Mouse (Mus musculus): ENCODE data around the gene Ccdc191.

Ccdc191 gene

DNA sequence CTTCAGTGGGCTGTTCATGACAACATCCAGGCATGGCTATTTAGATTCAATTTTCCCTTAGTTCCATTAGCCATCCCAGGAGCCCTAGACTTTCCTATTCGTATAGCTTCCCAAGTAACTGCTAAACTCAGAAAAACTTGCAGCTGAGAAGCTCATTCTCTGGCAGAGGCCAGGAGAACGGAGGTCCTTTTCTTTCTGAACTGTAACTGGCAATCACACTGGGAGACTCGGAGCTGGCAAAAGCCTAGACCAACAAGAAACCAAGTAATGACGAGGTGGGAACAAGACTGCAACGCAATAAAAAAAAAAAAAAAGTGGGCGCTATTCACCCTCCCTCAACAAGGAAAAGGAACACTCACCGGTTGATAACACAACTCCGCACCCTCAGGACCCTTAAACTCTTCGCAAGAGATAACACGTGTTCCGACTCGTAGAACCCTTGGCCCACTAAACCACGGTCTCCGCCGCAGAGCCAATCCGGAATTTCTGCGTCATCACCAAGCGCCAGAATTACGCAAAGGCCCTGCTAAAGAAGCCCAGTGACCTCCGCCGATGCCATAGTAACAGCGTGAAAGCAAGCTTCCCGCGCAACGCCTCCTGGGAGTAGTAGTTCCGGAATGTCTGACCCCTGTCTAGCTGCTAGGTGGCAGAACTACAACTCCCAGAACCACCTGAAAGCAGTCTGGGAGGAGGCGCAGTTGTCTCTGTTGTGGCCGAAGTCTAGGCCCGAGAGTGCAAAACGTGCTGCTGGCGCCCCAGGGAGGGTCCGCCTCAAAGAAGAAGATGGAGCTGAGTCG, at the start of gene Ccdc191:
Gene Ccdc191, plus strand, starts transcription at position 593 of the 797 bp plus-strand sequence.
- peak; percentile 99 for DNase-seq (ENCODE audit: low read depth)

DNA sequence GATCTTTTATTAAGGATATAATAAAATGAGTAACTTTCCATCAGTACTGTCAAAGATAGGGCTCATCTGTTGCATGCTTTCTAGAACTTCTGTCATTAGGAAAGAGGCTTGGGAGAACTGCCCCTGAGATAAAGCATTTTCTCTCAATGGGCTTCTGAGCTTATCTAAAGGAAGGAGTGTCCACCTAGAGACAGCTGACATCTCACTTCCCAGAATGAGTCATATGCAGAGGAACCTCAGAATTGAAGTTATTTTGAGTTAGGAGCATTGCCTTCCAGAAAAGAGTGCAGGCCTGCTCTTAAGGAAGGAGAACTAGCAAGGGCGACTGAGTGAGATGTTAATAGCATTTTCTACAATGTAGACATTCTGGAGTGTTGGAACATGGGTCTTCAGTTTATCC, 48.4 kb upstream of the Ccdc191 start:
- no peak for DNase-seq (ENCODE audit: low read depth)

DNA sequence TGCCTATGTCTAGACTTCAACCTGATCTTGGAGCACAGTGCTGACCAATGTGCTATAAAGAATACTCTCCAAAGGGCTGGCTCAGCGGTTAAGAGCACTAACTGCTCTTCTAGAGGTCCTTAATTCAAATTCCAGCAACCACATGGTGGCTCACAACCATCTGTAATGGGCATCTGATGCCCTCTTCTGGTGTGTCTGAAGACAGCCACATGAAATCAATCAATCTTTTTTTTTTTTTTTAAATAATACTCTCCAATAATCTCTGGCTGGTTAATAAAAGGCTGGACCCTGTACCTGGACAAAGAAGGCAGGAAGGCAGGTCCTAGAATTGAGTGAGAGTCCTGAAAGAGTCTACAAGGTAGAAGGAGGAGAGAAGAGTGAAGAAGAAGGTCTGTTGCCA, 39.8 kb upstream of the Ccdc191 start:
- DNase-seq (ENCODE audit: low read depth), result no peak

GRCm38 (mm10) chr16:43858941-43859476, 30.6 kb upstream of the Ccdc191 start:
- DNase-seq (ENCODE audit: low read depth), result no peak

DNA sequence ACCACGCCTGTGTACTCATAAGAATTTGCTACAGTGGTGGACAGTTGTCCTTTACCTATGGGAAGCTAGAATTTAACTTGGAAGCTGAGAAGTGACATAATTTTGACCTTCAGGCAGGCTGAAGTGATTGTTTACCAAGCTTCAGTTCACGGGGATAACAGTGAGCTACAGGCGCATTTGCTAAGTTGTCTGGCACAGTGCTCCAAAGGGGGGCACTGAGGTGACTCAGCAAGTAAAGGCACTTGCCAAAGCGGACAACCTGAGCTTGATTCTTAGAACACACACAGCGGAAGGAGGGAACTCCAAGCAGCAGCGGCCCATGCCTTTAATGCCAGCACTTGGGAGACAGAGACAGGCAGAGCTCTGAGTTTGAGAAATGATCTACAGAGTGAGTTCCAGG, 29.0 kb upstream of the Ccdc191 start:
- no peak for DNase-seq (ENCODE audit: low read depth)

DNA sequence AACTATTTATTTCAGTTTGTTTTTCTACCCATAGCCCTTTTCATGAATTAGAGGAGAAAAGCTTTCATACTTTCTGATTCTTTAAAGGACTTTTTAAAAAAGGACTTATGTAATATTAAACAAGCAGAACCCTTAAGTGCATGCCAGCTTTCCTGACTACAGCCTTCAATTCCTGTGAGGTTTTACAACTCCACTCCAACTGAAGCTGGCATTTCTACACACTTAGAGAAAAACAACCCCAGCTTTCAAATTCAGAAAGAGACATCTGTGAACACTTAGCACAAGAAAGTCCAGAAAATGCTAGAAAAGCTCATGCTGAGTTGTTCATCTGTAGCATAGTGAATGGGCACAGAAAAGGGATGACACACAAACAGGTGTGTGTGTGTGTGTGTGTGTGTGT, 19.8 kb upstream of the Ccdc191 start:
- no peak for DNase-seq (ENCODE audit: low read depth)

DNA sequence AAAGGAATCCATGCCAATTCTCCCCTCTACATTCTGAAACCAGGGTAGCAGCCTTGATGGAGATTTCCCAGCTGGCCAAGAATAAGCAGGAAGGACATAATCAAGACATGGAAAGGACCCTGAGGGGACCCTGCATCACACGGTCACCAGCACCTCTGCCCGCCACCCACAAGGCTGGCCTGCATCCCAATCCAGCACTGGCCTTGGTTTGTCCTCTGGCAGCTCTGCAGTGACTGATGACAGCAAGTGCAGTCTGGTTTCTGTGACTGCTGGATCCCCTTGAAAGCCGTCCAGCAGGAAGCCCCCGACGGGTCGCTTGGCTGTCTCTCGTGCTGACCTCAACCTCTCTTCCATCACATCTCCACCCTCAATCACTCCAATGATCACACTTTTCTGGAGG, 18.2 kb upstream of the Ccdc191 start:
- DNase-seq (ENCODE audit: low read depth), result no peak

- DNase-seq (ENCODE audit: low read depth), result no peak
Observed at GRCm38 (mm10) chr16:43879769-43880168, 9.8 kb upstream of the Ccdc191 start.

GRCm38 (mm10) chr16:43881636-43882035, 8.0 kb upstream of the Ccdc191 start:
- no peak for DNase-seq (ENCODE audit: low read depth)

GRCm38 (mm10) chr16:43882329-43882728, 7.3 kb upstream of the Ccdc191 start:
- no peak for DNase-seq (ENCODE audit: low read depth)

- no peak for DNase-seq (ENCODE audit: low read depth)
Observed at GRCm38 (mm10) chr16:43890005-43890336, 371 bp downstream of the Ccdc191 start.

- no peak for DNase-seq (ENCODE audit: low read depth)
Observed at GRCm38 (mm10) chr16:43890747-43891336, 1.2 kb downstream of the Ccdc191 start.

DNA sequence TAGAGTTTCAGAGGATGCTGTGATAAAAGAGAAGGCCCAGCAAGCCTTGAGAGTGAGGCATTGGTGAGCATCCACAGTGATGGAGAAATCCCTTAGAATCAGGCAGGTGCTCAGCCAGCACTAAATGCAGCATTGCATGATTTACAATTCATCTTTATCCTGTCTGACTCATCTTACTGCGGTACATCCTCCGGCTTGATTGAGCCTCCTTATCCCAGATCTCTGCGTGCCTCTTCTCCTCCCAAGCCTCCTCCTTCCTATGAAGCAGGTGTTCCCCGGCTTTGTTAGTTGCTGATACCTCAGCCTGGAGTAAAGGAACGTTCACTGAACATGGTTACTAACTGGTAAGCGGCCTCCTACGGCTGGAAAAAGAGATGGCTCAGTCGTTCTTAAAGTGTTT, 4.9 kb downstream of the Ccdc191 start:
- DNase-seq (ENCODE audit: low read depth), result no peak

DNA sequence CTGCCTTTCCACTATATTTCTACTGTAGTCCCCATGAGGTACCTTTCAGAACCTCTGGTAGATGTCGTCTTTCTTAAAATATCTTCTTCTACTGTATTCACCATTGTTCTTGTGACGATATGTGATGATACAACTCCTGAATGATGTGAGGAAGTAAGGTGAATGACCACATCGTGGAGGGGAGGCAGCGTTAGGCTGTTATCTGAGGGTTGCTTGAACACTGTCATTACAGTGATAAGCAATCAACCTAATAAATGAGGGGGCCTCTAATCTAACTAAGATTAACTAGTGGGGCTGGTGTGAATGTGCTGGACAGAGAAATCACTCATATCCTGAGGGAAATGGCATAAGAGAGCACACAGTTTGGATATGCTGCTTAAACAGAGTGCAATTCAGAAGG, 10.5 kb downstream of the Ccdc191 start:
- DNase-seq (ENCODE audit: low read depth), result no peak

GRCm38 (mm10) chr16:43900571-43900970, 11.0 kb downstream of the Ccdc191 start:
- DNase-seq (ENCODE audit: low read depth), result no peak

DNA sequence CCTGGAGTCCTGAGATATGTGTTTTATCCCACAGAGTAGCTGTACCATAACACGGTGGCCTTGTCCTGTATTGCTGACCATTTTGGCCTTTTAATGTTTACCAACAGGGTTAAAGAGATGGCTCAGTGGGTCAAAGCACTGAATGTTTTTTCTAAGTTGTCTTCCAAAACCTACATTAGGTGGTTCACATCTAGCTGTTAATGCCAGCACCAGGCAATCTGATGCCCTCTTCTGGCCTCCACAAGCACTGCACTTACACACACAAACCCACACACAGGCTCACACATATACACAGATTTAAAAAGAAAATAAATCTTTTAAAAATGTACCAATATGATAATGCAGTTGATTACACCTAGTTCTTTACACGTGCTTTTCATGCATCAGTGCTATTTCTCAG, 19.3 kb downstream of the Ccdc191 start:
- DNase-seq (ENCODE audit: low read depth), result no peak

- DNase-seq (ENCODE audit: low read depth), result no peak
Observed at GRCm38 (mm10) chr16:43918867-43919266, 29.3 kb downstream of the Ccdc191 start.

- no peak for DNase-seq (ENCODE audit: low read depth)
Observed at GRCm38 (mm10) chr16:43922024-43922423, 32.4 kb downstream of the Ccdc191 start.

GRCm38 (mm10) chr16:43922630-43923029, 33.0 kb downstream of the Ccdc191 start:
- no peak for DNase-seq (ENCODE audit: low read depth)

DNA sequence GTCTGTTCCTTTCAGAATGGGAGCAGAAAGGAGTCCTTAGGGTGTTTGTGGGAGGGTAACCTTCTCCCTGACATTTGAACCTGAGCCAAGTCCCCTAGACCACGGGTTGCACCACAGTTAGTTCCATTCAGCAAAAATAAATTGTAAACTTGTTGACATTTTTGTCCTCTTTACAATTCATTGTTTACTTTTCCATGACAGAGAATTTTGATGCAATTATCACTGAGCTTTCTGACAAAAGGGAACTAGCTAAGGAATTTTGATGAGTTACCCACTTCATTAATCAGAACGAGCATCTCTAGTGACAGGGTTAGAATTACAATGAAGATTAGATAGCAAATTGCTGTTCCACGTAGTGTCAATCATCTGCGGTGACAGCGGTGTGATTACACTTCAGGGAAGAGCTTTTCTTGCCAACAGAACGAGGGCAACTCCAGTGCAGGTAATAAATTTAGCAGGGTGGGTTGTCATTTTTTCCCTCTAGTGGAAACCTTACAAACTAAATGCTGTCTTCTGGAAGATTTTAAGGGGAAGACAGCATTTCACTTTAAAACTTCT, 35.5 kb downstream of the Ccdc191 start:
- DNase-seq (ENCODE audit: low read depth), result no peak

DNA sequence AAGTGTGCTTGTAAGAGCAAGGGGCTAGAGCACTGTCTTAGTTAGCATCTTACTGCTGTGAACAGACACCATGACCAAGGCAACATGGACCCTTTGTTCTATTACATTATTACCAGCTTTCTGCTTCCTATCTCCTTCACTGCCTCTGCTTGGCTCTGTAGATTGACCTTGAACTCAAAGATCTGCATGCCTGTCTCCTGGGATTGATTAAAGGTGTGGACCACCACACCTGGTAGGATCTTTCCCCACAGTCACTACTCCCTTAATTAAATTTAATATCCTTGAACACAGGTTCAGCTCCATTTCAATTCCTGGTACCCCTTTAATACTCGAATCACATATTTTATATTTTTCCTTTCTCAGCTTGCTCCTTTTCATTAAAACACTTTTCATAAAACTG, 36.2 kb downstream of the Ccdc191 start:
- no peak for DNase-seq (ENCODE audit: low read depth)

DNA sequence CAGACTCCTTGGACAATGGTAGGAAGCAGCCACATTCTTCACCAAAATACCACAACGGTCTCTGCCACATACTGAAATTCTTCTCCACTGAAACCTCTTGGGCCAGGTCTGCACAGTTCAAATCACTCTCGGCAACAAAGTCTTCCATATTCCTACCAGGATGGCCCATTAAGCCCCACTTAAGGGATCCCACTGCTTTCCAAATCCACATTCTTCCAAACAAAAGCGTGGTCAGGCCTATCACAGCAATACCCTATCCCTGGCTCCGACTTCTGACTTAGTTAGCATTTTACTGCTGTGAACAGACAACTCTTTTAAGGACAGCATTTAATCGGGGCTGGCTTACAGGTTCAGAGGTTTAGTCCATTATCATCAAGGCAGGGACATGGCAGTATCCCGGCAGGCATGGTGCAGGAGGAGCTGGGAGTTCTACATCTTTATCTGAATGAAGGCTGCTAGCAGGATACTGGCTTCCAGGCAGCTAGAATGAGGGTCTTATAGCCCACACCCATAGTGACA, 36.8 kb downstream of the Ccdc191 start, which contains the start of gene Qtrt2:
Gene Qtrt2, minus strand, starts transcription at position 469 of the 519 bp plus-strand sequence.
- DNase-seq (ENCODE audit: low read depth), result no peak

- DNase-seq (ENCODE audit: low read depth), result no peak
Observed at GRCm38 (mm10) chr16:43930577-43930976, 41.0 kb downstream of the Ccdc191 start.
